7 mouse cellular contexts compared by ENCODE assay signal in the genomic region with DNA sequence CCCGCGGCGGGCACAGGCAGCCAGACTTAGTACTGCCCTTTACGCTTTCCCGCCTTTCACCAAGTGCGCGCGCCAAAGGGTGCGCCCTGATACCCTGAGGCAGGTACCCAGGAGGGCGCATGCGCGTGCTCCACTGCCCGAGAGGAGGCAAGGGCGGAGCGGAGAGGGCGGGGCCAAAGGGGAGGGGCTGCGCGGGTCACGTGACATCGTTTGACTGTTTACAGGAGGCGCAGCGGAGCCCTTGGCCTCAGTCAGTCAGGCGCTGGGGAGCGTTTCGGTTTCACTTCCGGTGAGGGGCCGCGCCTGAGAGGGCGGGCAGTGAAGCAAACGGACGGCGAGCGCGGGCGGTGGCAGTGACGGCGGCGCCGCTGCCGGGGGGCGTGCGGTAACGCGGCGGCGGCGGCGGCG. TPM values are rescaled to one million over a fixed set of nuclear protein-coding genes. Genes with fewer than 3 reads are reported as not detected.
DNase-seq lines count a peak whose midpoint lies in the region; ATAC-seq and TF ChIP-seq lines count a peak whose summit lies in the region.

A gene (plus strand): TSS at position 209 of the 408 bp plus-strand sequence.

- H3K4me1 ChIP-seq in embryonic facial prominence, embryonic 10.5 days = no peaks in the 10 kb centered on the region
- H3K4me1 ChIP-seq in intestine, postnatal 0 days (replicated peaks; ENCODE audit: control insufficient read depth, insufficient read depth, low read length) = no peaks in the 10 kb centered on the region
- H3K4me1 ChIP-seq in midbrain, embryonic 12.5 days = 0 out of 2 replicates have a peak, but pooled peaks cover 2% of the 10 kb centered on the region
- H3K4me1 ChIP-seq in small intestine, adult 2 months (ENCODE audit: control insufficient read depth, insufficient read depth, insufficient read length, low read length) = no peaks in the 10 kb centered on the region

- TF ChIP-seq CTCF in intestine, postnatal 0 days (IDR thresholded peaks at IDR 0.05; ENCODE audit: low read depth) = peak; percentile 49
- no peak for TF ChIP-seq CTCF in small intestine, adult 2 months (IDR thresholded peaks at IDR 0.05; ENCODE audit: extremely low read depth, insufficient read length, insufficient replicate concordance, low read depth, low read length)

- peak; percentile 98 for ATAC-seq in intestine, postnatal 0 days
- ATAC-seq in midbrain, embryonic 12.5 days (ENCODE audit: low FRiP score, low read depth) = peak; percentile 97

- peak; percentile 81 for TF ChIP-seq POLR2A in small intestine, adult 2 months (IDR thresholded peaks at IDR 0.05; ENCODE audit: low read depth, low read length)

- intact Hi-C loops in left cerebral cortex, postnatal 4 days (cut with DNase I) = no loop called here

- peak within 1 kb of the TSS; percentile 94 for H3K27ac ChIP-seq in embryonic facial prominence, embryonic 10.5 days (replicated peaks)
- H3K27ac ChIP-seq in intestine, postnatal 0 days (ENCODE audit: low read depth, low read length) = peak within 1 kb of the TSS; percentile 95
- peak within 1 kb of the TSS; percentile 93 for H3K27ac ChIP-seq in midbrain, embryonic 12.5 days (replicated peaks)
- peak within 1 kb of the TSS; percentile 78 for H3K27ac ChIP-seq in small intestine, adult 2 months (ENCODE audit: insufficient read depth, low read depth, low read length)

- no peaks in the 10 kb centered on the region for H3K36me3 ChIP-seq in embryonic facial prominence, embryonic 10.5 days (replicated peaks)
- H3K36me3 ChIP-seq in intestine, postnatal 0 days (ENCODE audit: control insufficient read depth, insufficient read depth) = no peaks in the 10 kb centered on the region
- no peaks in the 10 kb centered on the region for H3K36me3 ChIP-seq in midbrain, embryonic 12.5 days
- H3K36me3 ChIP-seq in small intestine, adult 2 months (ENCODE audit: control insufficient read depth, insufficient read depth, low read length) = no peaks in the 10 kb centered on the region

- peak within 1 kb of the TSS; percentile 61 for H3K4me2 ChIP-seq in intestine, postnatal 0 days (replicated peaks; ENCODE audit: low read depth)
- peak within 1 kb of the TSS; percentile 50 for H3K4me2 ChIP-seq in midbrain, embryonic 12.5 days (replicated peaks)

- 15% methylated on average over 49 of the region's 49 CpGs for WGBS in embryonic facial prominence, embryonic 10.5 days
- 14% methylated on average over 27 of the region's 49 CpGs for WGBS in intestine, postnatal 0 days
- WGBS in midbrain, embryonic 12.5 days = 18% methylated on average over 47 of the region's 49 CpGs
- WGBS in small intestine, adult 2 months = 7% methylated on average over 48 of the region's 49 CpGs

- H3K27me3 ChIP-seq in embryonic facial prominence, embryonic 10.5 days (replicated peaks; ENCODE audit: low read depth, poor library complexity, severe bottlenecking) = no peaks in the 10 kb centered on the region
- no peaks in the 10 kb centered on the region for H3K27me3 ChIP-seq in intestine, postnatal 0 days (replicated peaks; ENCODE audit: control insufficient read depth, insufficient read depth, low read length)
- no peaks in the 10 kb centered on the region for H3K27me3 ChIP-seq in midbrain, embryonic 12.5 days
- H3K27me3 ChIP-seq in small intestine, adult 2 months (ENCODE audit: control insufficient read depth, insufficient read depth, low read length) = no peaks in the 10 kb centered on the region

- peak; percentile 97 for DNase-seq in adrenal gland, postnatal 10 days
- peak; percentile 96 for DNase-seq in embryonic facial prominence, embryonic 10.5 days (ENCODE audit: low spot score)
- DNase-seq in gonadal fat pad, adult 2 months (ENCODE audit: low read depth) = peak; percentile 26
- DNase-seq in left cerebral cortex, postnatal 4 days = peak; percentile 97

- H3K4me3 ChIP-seq in embryonic facial prominence, embryonic 10.5 days = peak within 1 kb of the TSS; percentile 76
- H3K4me3 ChIP-seq in intestine, postnatal 0 days (ENCODE audit: low read depth, low read length) = peak within 1 kb of the TSS; percentile 53
- H3K4me3 ChIP-seq in midbrain, embryonic 12.5 days = peak within 1 kb of the TSS; percentile 68
- H3K4me3 ChIP-seq in small intestine, adult 2 months (ENCODE audit: low read depth, low read length) = peak within 1 kb of the TSS; percentile 99

- H3K9me3 ChIP-seq in embryonic facial prominence, embryonic 10.5 days = 0 out of 2 replicates have a peak, but pooled peaks cover 4% of the 10 kb centered on the region
- H3K9me3 ChIP-seq in intestine, postnatal 0 days (ENCODE audit: control insufficient read depth) = no peaks in the 10 kb centered on the region
- no peaks in the 10 kb centered on the region for H3K9me3 ChIP-seq in midbrain, embryonic 12.5 days

- peak within 1 kb of the TSS; percentile 75 for H3K9ac ChIP-seq in intestine, postnatal 0 days (ENCODE audit: low read depth, low read length)
- H3K9ac ChIP-seq in midbrain, embryonic 12.5 days (replicated peaks) = peak within 1 kb of the TSS; percentile 83

RNA-seq across cellular contexts. Expression of the gene that starts here (rescaled TPM):
- total RNA-seq in adrenal gland, postnatal 10 days (2021) = 10 to 100 TPM; 42.9 to 44.7 TPM
- 65.6 and 66.7 TPM in 2 replicates for polyA plus RNA-seq in embryonic facial prominence, embryonic 10.5 days (2016; fragmentation: Nextera tagmentation; extraction: Ambion mirVana)
- polyA plus RNA-seq in gonadal fat pad, adult 2 months (2012; rRNA removed) = 18.7 and 23.6 TPM in 2 replicates
- polyA plus RNA-seq in intestine, postnatal 0 days (2015; fragmentation: Nextera tagmentation; extraction: Ambion mirVana) = 21.2 and 22.9 TPM in 2 replicates
- total RNA-seq in left cerebral cortex, postnatal 4 days (2021) = 10 to 100 TPM; 83.7 to 91.1 TPM
- 74.2 and 80.5 TPM in 2 replicates for polyA plus RNA-seq in midbrain, embryonic 12.5 days (2016; fragmentation: Nextera tagmentation; extraction: Ambion mirVana)
- 2.1 and 7.5 TPM in 2 replicates for polyA plus RNA-seq in small intestine, adult 2 months (2012; rRNA removed)

Comparison
In these comparisons a context has a peak if more than half of its experiments do, and no peak if none do; other contexts are left out.
1. Peak in every context shown above with its lines: DNase-seq, ATAC-seq, H3K4me3 ChIP-seq and H3K27ac ChIP-seq.
2. DNase-seq: peak in every context shown above with its lines; median percentile 97 in adrenal gland, postnatal 10 days; 97 in left cerebral cortex, postnatal 4 days; 96 in embryonic facial prominence, embryonic 10.5 days; 26 in gonadal fat pad, adult 2 months.